Mouse (Mus musculus) embryo, embryonic 10.5 days (tissue): ENCODE results near the gene Hdac1.
"Not testable (repeated sequence)": the region's sequence is repeated elsewhere in the genome, so short reads cannot be mapped to it uniquely, and the experiment has no call there.

Experiments
- DNase-seq: peaks from one replicate; pipeline ENCODE4 v3.0.0-alpha.2; 2015; ENCODE audit warnings: low spot score

The Hdac1 gene

DNA sequence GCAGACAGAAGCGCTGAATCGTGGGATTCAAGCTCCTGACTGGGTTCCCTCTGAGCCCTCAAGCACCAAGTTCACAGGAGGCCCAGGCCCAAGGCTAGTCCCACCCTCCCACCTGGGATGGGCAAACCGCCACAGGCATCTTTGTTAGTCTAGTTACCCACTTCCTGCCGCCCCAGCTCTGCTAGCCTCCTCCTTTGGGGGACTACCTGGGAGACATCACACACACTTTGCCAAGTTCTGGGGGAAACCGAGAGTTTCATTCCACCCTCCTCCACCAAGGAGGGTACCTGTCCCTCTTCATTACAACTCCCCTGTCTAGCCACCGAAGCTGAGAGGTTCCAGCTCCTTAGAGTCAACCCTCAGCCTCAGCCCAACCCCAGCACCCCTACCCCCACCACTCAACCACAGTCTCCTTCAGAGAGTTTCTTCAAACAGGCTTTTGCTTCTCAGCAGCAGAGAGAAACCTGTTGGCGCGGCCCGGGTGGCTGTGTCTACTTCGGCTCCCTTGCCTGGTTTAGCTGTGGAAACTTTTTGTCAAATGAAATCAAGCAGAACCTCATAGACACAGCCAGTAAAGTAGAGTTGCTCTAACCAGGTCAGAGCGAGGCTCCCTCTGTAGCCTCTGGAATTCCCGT lies 15.9 kb upstream of the Hdac1 start:
- no peak for DNase-seq

- no peak for DNase-seq
These were observed 14.8 kb upstream of the Hdac1 start for GRCm38 (mm10) chr4:129557256-129557808.

DNA sequence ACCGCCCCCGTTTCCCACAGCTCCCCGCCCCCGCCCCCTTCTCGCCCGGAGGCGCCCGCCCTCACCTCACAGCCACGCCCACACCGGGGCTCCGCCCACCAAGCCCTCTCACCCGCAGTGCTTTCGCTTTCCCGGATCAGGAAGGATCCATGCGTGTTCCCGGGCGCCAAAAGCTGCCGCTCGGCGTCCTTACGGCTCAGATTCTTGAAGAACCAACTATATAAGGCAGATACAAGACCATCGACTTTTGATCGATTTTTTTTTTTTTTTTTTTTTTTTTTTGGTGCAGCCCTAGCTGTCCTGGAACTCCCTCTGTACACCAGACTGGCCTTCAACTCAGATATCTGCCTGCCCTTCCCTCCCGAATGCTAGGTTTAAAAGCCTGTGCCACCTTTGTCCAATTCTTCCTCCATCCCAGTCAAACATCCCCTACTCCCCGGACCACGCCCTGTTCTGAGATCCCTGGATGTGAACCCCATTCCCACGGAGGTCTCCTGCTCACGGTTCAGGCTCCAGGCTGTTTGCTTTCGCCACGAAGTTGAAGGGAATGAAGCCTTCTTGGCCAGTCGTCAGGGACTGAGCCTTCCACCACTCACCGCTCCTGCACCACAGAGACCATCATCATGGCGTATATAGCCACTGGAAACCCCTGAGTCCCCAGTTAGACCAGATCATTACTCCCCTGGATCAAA lies 14.2 kb upstream of the Hdac1 start:
- peak; percentile 96 for DNase-seq

GRCm38 (mm10) chr4:129555862-129556531 lies 13.5 kb upstream of the Hdac1 start:
- DNase-seq: no peak

DNA sequence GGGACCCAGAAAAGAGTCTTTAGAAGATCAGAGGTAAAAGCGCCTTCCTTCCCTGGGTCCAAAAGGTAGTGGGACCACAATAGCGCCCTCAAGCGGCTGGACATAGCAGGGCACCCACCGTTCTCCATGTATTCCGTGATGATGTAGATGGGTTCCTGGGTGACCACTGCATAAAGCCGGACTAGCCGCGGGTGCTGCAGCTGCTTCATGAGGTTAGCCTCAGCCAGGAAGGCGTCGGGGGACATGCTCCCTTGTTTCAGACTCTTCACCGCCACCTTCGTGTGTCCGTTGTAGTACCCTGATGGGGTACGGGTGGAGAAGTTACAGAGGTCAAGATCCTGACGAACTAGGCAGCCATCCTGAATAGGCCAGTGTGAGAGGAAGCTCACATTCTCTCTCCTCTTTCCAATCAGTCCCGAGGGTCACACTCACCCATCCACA lies 12.9 kb upstream of the Hdac1 start:
- DNase-seq: peak; percentile 82

DNA sequence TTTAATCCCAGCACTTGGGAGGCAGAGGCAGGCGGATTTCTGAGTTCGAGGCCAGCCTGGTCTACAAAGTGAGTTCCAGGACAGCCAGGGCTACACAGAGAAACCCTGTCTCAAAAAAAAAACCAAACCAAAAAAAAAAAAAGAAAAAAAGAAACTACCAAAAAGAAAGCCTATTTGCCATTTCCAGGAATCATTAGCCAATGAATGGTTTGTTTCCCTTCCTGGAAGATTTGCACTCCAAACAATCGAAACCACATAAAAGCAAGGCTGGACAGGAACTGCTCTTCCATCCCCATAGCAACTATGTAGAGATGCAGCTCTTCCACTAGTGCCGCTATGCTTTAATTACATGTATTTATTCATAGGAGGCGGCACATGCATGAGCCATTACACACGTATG lies 12.0 kb upstream of the Hdac1 start:
- DNase-seq: not testable (repeated sequence)

- DNase-seq: peak; percentile 60
These were observed 7.8 kb upstream of the Hdac1 start for GRCm38 (mm10) chr4:129550295-129550694.

DNA sequence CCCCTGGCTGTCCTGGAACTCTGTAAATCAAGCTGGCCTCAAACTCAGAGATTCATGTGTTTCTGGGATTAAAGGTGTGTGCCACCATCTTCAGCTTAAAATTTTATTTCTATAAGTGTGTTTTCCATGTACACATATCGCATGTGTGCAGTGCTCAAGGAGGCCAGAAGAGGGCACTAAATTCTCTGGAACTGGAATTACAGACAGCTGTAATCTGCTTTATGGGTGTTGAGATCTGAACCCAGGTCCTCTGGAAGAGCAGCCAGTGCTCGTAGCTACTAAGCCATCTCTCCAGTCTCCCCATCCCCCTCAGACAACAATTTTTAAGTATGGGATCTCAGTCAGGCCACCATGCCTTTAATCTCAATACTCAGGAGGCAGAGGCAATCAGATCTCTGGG lies 6.8 kb upstream of the Hdac1 start:
- peak; percentile 50 for DNase-seq

GRCm38 (mm10) chr4:129547631-129548030 lies 5.1 kb upstream of the Hdac1 start:
- not testable (repeated sequence) for DNase-seq

GRCm38 (mm10) chr4:129544106-129544505 lies 1.6 kb upstream of the Hdac1 start:
- DNase-seq: no peak

- peak; percentile 59 for DNase-seq
These were observed 483 bp downstream of the Hdac1 start for GRCm38 (mm10) chr4:129541868-129542591.

DNA sequence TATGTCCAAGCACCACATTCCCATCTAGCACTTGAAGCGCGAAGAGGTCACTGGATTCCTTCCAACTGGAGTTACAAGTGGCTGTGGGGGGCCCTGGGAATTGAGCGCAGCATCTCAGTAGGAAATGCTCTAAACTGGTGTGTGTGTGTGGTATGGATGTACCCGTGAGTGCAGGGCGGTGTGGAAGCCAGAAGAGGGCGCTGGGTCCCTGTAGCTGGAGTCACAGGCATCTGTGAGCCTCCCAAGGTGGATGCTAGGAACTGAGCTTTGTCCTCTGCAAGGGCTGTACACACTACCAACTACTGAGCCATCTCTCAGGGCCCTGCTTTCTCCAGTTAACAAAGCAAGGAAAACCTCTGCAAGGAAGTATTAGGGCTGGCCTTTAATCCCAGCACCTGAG lies 2.5 kb downstream of the Hdac1 start:
- no peak for DNase-seq

GRCm38 (mm10) chr4:129528901-129529300 lies 13.6 kb downstream of the Hdac1 start:
- not testable (repeated sequence) for DNase-seq

DNA sequence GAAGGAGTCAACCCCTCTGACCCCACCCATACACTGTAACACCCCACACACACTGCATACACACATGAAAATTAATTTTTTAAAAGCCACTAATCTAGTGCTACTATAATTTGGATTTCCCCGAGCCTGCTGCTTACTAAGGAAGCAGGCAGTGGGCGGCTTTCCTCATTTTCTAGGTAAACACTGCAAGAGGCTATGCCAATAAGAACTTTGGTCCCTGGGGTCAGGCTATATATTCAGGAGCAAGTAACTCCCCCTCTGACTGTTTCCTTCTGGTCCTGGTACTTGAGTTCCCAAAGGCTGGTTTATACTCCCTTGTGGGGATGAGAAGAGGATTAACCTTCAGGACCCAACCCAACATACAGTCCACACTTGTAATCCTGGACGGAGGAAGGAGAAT lies 16.6 kb downstream of the Hdac1 start:
- no peak for DNase-seq

DNA sequence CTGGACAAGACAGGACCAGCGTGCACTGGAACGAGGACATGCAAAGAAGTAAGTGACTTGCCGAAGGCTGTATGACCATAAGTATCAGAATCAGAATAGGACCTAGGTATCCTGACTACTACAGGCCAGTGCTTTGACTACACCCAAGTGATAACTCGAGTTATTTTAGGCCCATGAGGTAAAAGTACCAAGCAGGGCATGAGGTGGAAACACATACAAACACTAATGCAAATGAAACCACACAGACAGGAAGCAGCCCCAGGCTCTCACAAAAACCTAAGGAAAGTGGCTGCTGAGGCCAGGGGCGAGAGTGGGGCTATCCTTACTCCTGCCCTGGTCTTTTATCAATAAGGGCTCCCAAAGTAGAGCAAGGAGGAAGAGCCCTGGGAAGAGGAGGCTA lies 17.2 kb downstream of the Hdac1 start:
- no peak for DNase-seq

- DNase-seq: no peak
These were observed 24.0 kb downstream of the Hdac1 start for GRCm38 (mm10) chr4:129518519-129518918.

DNA sequence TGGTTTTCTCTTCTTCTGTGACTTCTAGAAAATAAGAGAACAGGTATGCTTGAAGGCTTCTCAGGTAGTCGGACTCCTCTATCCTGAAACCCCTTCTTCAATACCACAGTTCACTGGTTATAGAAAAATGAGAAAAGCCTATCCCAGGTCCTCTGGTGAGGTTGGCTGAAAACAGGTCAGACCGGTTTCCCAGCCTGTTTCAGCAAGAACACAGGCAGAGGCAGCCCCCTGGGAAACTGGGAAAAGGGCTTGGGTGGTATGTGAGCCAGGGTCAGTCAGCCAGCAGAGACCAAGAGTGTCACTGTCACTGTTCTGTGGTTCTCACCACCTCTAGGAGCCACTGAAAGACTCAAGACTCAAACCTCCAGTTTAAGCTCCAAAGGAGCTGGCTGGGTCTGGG lies 25.6 kb downstream of the Hdac1 start:
- no peak for DNase-seq

- peak; percentile 76 for DNase-seq
These were observed 28.1 kb downstream of the Hdac1 start for GRCm38 (mm10) chr4:129514300-129514898.

GRCm38 (mm10) chr4:129513891-129514290 lies 28.6 kb downstream of the Hdac1 start:
- DNase-seq: peak; percentile 46

GRCm38 (mm10) chr4:129513086-129513767 lies 29.3 kb downstream of the Hdac1 start, which contains the start of gene Marcksl1:
Gene Marcksl1 (plus strand): TSS chr4:129513581.
- peak; percentile 93 for DNase-seq
